Mouse (Mus musculus) E14TG2a.4 (cell line): ENCODE data around the gene Fgl2.

ENCODE experiments used
- CTCF ChIP-seq: conservative IDR thresholded peaks from 2 replicates; pipeline ENCODE4 v1.5.1; 2014; ENCODE audit warnings: low read length
- NANOG ChIP-seq: IDR thresholded peaks from 2 replicates; pipeline ENCODE4 v1.6.1; 2014; ENCODE audit warnings: borderline replicate concordance, low read length, mixed read lengths
- POU5F1 ChIP-seq: IDR thresholded peaks from 2 replicates; pipeline ENCODE4 v1.6.1; 2014; ENCODE audit warnings: low read length, borderline replicate concordance

GRCm38 (mm10) chr5:21420609-21421008, 48.2 kb downstream of the Fgl2 start:
- TF ChIP-seq CTCF, result 0 out of 2 replicates have a peak, but pooled peaks have one; percentile 3
- TF ChIP-seq NANOG, result no peak
- no peak for TF ChIP-seq POU5F1
